Mouse (Mus musculus) cerebellum, adult 2 months (tissue): Measurements from ENCODE around the gene Zbtb24.

Experiments used
- CTCF ChIP-seq: fragments of 200-500 bp; IDR thresholded peaks from 2 replicates; pipeline ENCODE4 v1.5.1; 2011; ENCODE audit warnings: low read depth, mild to moderate bottlenecking, control low read depth, low read length, moderate library complexity, borderline replicate concordance; ENCODE audit not compliant: insufficient read depth
- POLR2A ChIP-seq: fragments of 200-500 bp; IDR thresholded peaks from 2 replicates; pipeline ENCODE4 v1.6.1; 2011; ENCODE audit warnings: low read length, control low read depth, borderline replicate concordance; ENCODE audit not compliant: insufficient read depth

GRCm38 (mm10) chr10:41467325-41467724 lies 17.1 kb downstream of the Zbtb24 start:
- TF ChIP-seq CTCF (no peak), POLR2A (no peak)
